Mouse (Mus musculus): ENCODE data around the gene Slc33a1.

Gene Slc33a1

GRCm38 (mm10) chr3:63897177-63897576 is 67.4 kb downstream of the Slc33a1 start:
- DNase-seq (ENCODE audit: low spot score): no peak

- no peak for DNase-seq (ENCODE audit: low spot score)
These were observed 68.3 kb downstream of the Slc33a1 start for GRCm38 (mm10) chr3:63896303-63896702.

DNA sequence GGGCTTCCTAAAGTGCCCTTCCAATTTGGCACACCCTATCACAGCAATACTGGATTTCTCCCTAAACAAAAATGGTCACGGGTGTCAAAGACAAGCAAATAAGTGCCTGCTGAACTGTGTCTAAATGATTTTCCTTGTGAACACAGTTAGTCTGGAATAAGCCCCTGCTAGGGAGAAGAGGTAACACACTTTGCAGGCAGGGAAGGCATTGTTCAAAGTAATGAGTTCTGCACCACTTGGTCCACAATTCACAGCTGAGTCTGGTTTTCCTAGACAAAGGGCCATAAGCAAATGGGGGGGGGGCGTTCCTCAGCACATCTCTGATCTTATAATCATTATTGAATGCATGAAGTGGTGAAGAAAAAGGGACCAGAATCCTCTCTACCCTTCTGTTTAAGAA is 68.8 kb downstream of the Slc33a1 start:
- DNase-seq (ENCODE audit: low spot score): no peak

DNA sequence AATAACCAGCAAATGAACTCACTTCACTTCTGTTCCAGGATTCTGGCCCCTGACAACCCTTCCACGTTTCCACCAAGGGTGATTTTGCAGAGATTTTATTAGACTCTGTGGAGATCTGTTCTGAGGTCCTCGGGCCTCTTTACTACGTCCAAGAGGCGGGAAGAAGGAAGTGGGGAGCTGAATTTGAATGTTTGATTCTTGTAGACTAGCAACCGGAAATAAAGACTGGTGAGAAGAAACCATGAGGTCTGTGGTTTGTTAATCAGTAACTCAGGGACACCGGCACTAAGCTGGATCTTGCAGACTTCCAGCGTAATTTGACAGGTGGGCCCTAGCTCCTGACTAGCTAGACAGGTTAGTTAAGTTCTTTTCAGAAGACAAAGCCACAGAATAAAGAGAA is 70.9 kb downstream of the Slc33a1 start:
- DNase-seq (ENCODE audit: low spot score): no peak

DNA sequence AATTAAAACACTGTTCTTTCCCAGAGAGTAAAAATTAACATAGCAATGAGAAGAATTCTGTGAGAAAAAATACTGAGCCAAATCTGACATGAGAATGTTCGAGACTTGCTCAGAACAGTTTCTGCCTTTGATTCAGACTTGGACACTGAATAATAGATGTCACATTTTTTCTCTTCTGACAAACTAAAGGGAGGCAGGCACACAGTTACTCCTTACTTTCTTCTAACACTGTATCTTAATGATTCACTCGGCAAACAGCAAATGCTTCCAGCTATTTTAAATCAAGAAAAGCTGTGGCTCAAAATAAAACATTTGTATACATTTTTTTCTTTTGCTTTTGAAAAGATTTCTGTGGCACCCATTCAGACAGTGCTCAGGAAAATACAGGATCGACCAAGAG is 72.4 kb downstream of the Slc33a1 start:
- no peak for DNase-seq (ENCODE audit: low spot score)

Measured in ovary, adult 18-20 months (tissue).